Mouse (Mus musculus): ENCODE data around the gene Ncbp2.
"Not testable (repeated sequence)": the region's sequence is repeated elsewhere in the genome, so short reads cannot be mapped to it uniquely, and the experiment has no call there.

The Ncbp2 gene

DNA sequence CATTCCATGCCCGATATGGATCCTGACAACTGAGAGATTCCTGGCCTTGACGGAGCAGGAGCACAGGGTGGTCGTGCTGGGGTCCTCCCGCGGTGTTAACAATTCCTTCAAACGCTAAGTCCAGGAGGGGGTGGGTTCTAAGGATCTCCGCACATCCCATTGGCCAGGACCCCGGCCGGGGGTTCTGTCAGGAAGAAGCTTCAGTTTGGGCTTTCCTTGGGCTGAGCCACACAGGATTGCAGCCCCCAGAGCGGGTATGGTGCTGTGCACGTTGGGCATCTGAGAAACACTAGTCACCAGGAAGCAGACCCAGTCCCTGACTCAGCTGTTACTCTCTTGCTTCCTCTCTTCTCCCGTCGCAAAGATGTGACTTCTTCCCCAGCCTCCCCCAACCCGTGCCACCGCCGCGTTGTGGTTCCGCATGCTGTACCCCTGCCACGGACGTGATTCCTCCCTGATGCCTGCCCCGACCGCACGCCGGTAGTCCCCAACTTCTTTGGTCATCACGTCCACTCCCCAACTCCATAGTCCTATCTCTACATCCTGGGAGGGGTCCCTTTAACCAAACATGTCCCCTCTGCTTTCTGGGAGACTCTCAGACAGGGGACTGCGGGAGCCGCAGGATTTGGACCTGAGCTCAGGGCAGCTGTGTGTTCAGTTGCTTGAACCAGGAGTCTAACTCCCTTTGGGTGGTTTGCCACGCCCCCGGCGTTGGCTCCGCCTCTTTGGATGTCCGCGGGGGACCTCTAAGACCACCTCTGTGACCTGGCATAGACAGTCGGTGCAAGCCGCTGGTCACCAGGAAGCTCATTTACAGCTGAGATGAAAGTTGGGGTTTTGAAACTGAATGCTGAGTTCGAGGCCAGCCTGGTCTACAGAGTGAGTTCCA is 13.0 kb upstream of the Ncbp2 start:
- DNase-seq, result peak; percentile 33 to 51

DNA sequence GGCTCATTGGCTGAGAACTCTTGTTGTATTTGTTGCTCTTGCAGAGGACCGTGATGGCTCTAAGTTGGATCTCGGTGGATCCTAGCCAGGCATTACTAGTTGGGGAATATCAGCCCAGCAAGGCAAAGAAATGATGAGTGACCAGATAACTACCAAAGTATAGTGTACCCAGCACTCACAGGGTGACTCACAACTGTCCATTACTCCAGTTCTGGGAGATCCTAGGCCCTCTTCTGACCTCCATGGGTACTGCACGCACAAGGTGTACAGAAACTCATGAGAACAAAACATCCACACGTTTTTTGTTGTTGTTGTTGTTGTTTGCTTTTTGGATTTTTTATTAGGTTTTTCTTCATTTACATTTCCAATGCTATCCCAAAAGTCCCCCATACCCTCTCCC is 11.7 kb upstream of the Ncbp2 start:
- no peak for DNase-seq

- DNase-seq, result no peak
Observed at GRCm38 (mm10) chr16:31938856-31939255, 9.5 kb upstream of the Ncbp2 start.

- no peak for DNase-seq
Observed at GRCm38 (mm10) chr16:31940586-31940985, 7.7 kb upstream of the Ncbp2 start.

DNA sequence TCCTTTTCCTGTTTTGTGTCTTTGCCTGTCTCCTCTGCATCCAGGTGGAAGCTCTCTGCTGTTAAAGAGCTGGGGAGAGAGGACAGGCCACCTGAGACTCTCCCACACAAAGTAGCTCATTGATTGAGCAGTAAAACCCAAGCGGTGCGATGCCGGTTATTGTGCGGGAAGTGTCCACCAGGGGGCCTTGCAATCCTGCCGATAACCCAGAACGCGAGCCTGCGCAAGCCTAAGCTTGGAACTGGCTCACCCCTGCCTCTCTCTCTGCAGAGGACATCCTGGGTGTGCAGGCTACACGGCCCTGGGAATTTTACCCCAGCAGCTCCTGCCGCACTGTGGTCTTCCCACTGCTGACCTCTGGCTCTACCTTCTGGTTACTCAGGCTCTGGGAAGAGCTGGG is 4.3 kb upstream of the Ncbp2 start:
- DNase-seq, result peak; percentile 81 to 88

DNA sequence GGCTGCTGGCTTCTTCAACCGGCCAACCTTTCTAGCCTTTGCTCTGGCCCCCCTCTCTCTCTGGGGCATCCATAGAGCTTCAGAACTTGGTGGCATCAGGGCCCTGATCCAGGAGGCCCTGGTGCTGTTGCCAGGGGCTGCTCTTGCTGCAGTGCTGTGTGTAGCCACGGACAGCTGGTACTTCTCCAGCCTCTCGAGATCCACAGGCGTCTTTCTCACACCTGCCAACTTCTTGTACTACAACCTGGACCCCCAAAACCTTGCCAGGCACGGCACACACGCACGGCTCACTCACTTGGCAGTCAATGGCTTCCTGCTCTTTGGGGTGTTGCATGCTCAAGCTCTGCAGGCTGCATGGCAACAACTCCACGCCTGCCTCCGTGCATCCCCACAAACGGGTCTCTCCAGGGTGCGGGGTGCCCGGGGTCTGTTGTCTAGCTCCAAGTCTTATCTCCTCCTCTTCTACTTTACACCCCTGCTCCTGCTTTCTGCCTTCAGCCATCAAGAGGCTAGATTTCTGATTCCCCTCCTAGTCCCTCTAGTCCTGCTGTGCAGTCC is 3.5 kb upstream of the Ncbp2 start:
- DNase-seq, result peak; percentile 25 to 34

DNA sequence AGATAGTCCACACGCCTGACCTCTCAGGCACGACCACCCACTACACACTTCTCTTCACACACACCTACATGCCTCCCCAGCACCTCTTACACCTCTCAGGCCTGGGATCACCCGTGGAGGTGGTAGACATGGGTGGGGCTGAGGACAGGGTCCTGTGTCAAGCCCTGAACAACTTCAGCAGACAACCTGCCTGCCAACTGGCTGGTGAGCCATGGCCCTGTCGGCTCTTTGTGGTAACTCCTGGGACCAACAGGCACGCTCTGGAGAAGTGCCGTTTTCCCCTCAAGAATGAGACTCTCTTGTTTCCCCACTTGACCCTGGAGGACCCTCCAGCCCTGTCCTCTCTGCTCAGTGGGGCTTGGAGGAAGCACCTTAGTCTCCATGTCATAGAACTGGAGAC is 2.9 kb upstream of the Ncbp2 start:
- DNase-seq, result no peak

DNA sequence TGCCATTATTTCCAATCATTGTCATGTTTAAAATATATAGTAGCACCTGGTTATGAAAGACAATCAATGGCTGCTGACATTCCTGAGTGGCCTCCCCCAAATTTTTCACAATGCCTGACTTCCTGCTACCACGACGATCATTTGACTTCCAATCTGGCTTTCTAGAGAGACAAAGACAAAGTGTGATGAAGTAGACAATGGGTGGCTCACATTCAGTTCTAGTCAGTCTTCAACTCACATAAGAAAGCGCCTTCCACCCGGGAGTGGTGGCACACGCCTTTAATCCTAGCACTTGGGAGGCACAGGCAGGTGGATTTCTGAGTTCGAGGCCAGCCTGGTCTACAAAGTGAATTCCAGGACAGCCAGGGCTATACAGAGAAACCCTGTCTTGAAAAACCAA is 2.3 kb upstream of the Ncbp2 start:
- DNase-seq, result not testable (repeated sequence)

DNA sequence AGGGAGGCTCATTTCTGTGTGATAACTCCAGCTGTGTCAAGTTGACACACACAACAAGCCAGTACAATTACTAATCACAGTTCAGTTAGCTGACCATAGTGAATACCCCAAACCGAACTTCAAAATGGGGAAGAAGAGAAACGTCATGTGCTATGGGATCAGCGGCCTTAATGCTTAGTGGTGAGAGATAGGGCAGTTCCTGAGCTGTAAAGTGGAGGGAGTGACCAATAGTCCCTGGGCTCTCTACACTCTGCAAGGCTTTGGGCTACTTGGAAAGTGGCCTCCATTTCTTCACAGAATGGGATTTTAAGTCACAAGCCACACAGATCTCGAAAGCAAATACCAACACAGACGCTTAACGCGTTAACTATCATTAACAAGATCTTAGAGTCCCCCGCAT is 980 bp upstream of the Ncbp2 start:
- no peak for DNase-seq

DNA sequence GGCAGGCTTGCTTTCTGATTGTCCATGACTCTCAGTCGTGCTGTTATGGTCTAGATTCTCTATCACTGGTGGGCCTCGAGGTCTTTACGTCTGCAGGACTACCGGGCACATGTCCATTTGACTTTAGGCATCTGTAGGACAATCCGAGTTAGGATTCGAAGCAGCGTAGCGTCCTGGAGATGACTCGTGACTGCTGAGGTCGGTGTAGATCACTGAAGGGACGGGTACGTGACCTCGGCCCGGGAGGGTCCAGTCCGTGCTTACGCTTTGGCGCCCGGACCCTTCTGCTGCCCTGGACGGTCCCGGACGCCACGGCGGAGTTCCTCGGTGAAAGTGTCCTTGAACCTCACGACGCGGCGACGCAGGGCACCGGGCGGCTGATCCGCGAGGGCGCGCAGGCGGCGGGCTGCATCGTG is 404 bp upstream of the Ncbp2 start:
- DNase-seq, result no peak

GRCm38 (mm10) chr16:31963224-31963623 is 14.9 kb downstream of the Ncbp2 start:
- no peak for DNase-seq

DNA sequence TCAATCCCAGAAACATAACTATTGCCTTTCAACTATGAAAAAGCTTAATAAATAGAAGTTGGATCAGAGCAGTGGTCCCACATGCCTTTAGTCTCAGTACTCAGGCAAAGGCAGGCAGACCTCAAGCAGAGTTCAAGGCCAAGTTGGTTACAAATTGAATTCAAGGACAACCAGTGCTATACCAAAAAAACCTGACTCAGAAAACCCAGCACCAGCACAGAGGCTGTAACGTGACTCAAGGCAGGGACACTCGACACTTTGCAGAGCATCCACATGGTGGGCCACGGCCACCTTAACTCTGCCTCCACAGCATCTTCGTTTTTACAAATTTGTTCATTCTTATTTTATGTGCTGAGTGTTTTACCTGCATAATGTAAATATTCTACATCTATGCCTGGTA is 26.9 kb downstream of the Ncbp2 start:
- no peak for DNase-seq

DNA sequence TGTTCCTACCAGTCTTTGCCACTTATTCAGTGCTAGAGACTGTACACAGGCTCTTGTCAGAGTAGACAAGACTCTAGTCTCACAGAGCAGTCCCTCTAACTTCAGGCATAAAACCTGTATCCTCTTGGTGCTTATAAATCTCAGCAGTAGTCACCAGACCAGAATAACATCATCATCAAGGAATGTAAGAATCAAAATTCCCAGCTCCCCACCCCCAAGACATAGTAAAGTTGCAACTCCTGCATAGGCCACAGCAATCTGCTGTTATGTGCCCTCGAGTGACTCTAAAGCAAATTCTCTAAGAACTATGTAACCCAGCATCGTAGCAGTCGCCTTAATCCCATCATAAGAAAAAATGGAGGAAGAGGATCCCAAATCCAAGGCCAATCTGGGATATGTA is 31.2 kb downstream of the Ncbp2 start:
- DNase-seq, result no peak

DNA sequence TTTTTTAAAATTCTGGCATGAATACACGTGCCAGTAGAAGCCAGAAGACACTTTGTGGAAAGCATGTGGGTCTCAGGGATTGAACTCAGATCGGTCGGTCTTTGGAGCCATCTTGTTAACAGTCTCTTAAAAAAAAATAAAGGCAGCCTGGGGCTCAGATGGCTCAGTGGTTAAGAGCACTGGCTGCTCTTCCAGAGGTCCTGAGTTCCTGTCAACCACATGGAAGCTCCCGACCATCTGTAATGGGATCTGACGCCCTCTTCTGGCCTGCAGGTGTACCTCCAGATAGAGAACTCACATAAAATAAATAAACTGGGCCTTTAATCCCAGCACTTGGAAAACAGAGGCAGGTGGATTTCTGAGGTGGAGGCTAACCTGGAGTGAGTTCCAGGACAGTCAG is 32.6 kb downstream of the Ncbp2 start:
- DNase-seq, result no peak

DNA sequence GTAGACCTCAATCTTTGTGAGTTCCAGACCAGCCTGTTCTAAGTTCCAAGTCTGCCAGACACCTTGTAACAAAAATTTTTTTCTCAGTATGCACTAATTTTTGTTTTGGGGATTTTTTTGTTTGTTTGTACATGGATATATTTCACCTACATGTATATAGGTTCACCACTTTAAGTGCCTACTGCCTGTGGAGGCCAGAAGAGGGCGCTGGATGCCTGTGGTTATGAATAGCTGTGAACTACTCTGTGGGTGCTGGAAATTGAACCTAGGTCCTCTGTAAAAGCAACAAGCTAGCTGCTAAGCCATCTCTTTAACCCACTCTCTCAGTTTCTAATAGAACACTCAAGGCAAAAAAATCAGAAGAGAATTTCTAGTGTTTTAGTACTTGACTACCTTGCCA is 43.7 kb downstream of the Ncbp2 start:
- no peak for DNase-seq

DNA sequence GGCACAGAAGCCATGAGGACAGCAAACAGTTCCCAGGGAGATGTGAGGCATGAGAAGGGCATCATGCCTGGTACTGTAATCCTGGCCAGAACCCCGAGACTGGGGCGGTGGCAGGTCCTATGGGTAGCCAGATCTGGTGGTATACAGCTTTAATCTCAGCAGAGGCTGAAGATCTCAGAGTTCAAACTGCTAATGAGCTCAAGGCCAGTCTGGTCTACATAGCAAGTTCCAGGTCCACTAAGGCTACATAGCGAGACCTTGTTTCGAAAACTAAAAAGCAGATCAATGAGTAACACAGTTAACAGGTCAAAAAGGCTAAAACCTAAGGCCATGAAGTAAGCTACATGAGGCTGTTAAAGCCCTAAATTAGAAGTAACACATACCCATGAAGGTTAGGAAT is 44.9 kb downstream of the Ncbp2 start:
- DNase-seq, result no peak

- no peak for DNase-seq
Observed at GRCm38 (mm10) chr16:31993946-31994345, 45.6 kb downstream of the Ncbp2 start.

- DNase-seq, result no peak
Observed at GRCm38 (mm10) chr16:31996371-31996770, 48.1 kb downstream of the Ncbp2 start.

- DNase-seq, result peak; percentile 94 to 96
Observed at GRCm38 (mm10) chr16:32002509-32003477, 54.5 kb downstream of the Ncbp2 start, which contains the start of gene Senp5. Gene Senp5, minus strand, starts transcription at chr16:32003287.

DNA sequence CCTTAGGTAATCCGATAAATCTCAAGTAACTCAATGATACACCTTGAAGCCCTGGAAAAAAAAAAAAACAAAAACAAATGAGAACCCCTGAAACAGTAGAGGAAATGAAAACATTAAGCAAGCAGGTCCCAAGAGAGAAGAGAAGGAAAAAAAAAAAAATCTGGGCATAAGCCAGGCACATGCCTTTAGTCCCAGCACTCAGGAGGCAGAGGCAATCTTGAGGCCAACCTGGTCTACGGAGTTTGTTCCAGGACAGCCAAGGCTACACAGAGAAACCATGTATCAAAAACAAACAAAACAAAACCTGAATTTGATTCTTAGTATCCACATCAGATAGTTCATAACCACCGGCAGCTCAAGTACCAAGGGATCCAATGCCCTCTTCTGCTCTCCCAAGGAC is 56.4 kb downstream of the Ncbp2 start:
- DNase-seq, result no peak

- DNase-seq, result no peak
Observed at GRCm38 (mm10) chr16:32008529-32009293, 60.4 kb downstream of the Ncbp2 start.

DNA sequence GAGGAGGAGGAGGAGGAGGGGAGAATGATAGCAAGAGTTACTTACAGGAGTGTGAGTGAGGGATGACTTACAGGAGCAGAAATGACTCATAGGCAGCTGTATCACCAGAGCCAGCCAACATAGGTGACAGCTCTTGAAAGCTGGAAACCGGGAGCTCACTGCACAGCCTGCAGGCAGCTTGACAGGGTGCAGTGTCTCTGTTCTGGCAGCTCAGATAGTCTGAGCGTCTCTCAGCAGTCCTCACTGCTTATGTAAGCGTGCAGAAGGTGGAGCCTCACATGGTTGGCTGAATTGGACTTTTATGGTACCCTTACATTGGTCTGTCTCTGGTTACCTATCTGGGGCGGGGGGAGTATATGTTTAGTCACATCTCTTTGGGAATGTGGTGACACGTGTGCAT is 61.6 kb downstream of the Ncbp2 start:
- DNase-seq, result no peak

- DNase-seq, result no peak
Observed at GRCm38 (mm10) chr16:32010330-32010729, 62.0 kb downstream of the Ncbp2 start.
